Mouse (Mus musculus) cerebellum, adult 2 months (tissue): Measurements from ENCODE around the gene Lpar5.

ENCODE experiments used
- CTCF ChIP-seq: fragments of 200-500 bp; IDR thresholded peaks from 2 replicates; pipeline ENCODE4 v1.5.1; 2011; ENCODE audit warnings: low read depth, mild to moderate bottlenecking, control low read depth, low read length, moderate library complexity, borderline replicate concordance; ENCODE audit not compliant: insufficient read depth
- POLR2A ChIP-seq: fragments of 200-500 bp; IDR thresholded peaks from 2 replicates; pipeline ENCODE4 v1.6.1; 2011; ENCODE audit warnings: low read length, control low read depth, borderline replicate concordance; ENCODE audit not compliant: insufficient read depth

GRCm38 (mm10) chr6:125046691-125047090 lies 21.0 kb upstream of the Lpar5 start:
- TF ChIP-seq POLR2A (no peak), CTCF (peak; percentile 93)
